Mouse (Mus musculus) spleen, adult 2 months (tissue): Measurements from ENCODE around the gene Sash1.

Source experiments
- CTCF ChIP-seq: fragments of 200-500 bp; IDR thresholded peaks from 2 replicates; pipeline ENCODE4 v1.5.1; 2011; ENCODE audit warnings: mild to moderate bottlenecking, inconsistent platforms; ENCODE audit not compliant: insufficient read depth, insufficient read length, insufficient replicate concordance; ENCODE audit errors: extremely low read depth
- POLR2A ChIP-seq: fragments of 200-500 bp; IDR thresholded peaks from 2 replicates; pipeline ENCODE4 v1.6.1; 2011; ENCODE audit warnings: low read depth, low read length, inconsistent platforms

GRCm38 (mm10) chr10:8884565-8884964 is 1.3 kb downstream of the Sash1 start:
- no peak for TF ChIP-seq POLR2A
- TF ChIP-seq CTCF = no peak
